Mouse (Mus musculus) liver, embryonic 12.5 days (tissue): ENCODE results near the gene Tchhl1. TPM values are rescaled to one million over a fixed set of nuclear protein-coding genes. Genes with fewer than 3 reads are reported as not detected.

Experiments
- ATAC-seq: fragments of 200-750 bp; cut with Nextera tagmentation; 2 replicates; pipeline ENCODE4 v1.8.0; 2017; ENCODE audit warnings: moderate number of reproducible peaks, mild to moderate bottlenecking, moderate library complexity
- H3K27ac ChIP-seq: fragments of 300-500 bp; sonication (generic); 2 replicates; pipeline ENCODE4 v1.5.1; 2016; ENCODE audit warnings: mild to moderate bottlenecking
- H3K27me3 ChIP-seq: fragments of 300-500 bp; sonication (generic); replicated peaks from 2 replicates; pipeline ENCODE4 v1.6.1; 2016; ENCODE audit warnings: mild to moderate bottlenecking, moderate library complexity
- H3K36me3 ChIP-seq: fragments of 300-500 bp; sonication (generic); 2 replicates; pipeline ENCODE4 v1.6.1; 2016; ENCODE audit warnings: mild to moderate bottlenecking, moderate library complexity
- H3K4me1 ChIP-seq: fragments of 300-500 bp; sonication (generic); 2 replicates; pipeline ENCODE4 v1.6.1; 2016
- H3K4me2 ChIP-seq: fragments of 300-500 bp; sonication (generic); 2 replicates; pipeline ENCODE4 v1.6.1; 2016; ENCODE audit warnings: mild to moderate bottlenecking, moderate library complexity
- H3K4me3 ChIP-seq: fragments of 300-500 bp; sonication (generic); 2 replicates; pipeline ENCODE4 v1.5.1; 2016; ENCODE audit warnings: mild to moderate bottlenecking, moderate library complexity
- H3K9ac ChIP-seq: fragments of 300-500 bp; sonication (generic); 2 replicates; pipeline ENCODE4 v1.6.1; 2016; ENCODE audit warnings: mild to moderate bottlenecking, moderate library complexity
- H3K9me3 ChIP-seq: fragments of 300-500 bp; sonication (generic); replicated peaks from 2 replicates; pipeline ENCODE4 v1.6.1; 2016; ENCODE audit warnings: mild to moderate bottlenecking, moderate library complexity
- WGBS: fragments of 180-500 bp; shearing (Covaris S2); methylation state at CpG from one replicate; pipeline ENCODE4 v1.1.7; 2016; ENCODE audit not compliant: insufficient replicate concordance; 5-methylcytosine and 5-hydroxymethylcytosine counted together
- microRNA-seq: library from miRNA; unstranded; fragments of <30 nt; microRNA quantifications from one replicate; pipeline ENCODE4, GENCODE M21; 2017
- polyA plus RNA-seq: library from polyadenylated mRNA; unstranded; fragments of >200 nt; fragmentation: Nextera tagmentation; extraction: Ambion mirVana; gene quantifications from 2 replicates; pipeline ENCODE4 v1.2.1, GENCODE M21; 2016

The Tchhl1 gene
- polyA plus RNA-seq, 1 experiment from 2014 or later = not detected

DNA sequence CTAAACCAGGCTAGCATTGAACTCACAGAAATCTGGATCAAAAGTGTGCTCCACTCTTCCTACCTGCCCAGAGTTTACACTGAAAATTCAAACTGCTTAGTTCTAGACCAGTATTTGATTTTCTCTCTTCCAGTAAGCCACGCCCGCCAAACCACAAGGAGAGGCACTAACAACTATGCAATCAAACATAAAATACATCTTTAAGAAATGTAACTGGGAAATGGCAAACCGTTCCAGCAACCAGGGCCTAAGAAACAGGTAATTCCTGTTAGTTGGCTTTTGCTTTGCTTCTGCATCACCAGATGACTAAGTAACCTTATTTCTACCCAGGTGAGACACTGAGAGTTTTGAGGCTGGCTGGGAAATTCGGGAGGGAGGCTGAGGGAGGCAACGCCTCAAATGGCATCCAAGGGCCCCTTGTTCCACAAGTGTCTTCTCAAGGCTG lies 38.3 kb downstream of the Tchhl1 start:
- 63% methylated on average over 5 of the region's 5 CpGs for WGBS
- Histone ChIP-seq H3K36me3 (no peaks in the 10 kb centered on the region), H3K4me1 (no peaks in the 10 kb centered on the region), H3K9ac (no peak overlapping the region), H3K9me3 (no peaks in the 10 kb centered on the region), H3K27ac (no peak overlapping the region), H3K4me3 (no peak overlapping the region), H3K27me3 (no peaks in the 10 kb centered on the region), H3K4me2 (no peak overlapping the region; the same call in 1 of the 2 replicates)
- no peak for ATAC-seq

DNA sequence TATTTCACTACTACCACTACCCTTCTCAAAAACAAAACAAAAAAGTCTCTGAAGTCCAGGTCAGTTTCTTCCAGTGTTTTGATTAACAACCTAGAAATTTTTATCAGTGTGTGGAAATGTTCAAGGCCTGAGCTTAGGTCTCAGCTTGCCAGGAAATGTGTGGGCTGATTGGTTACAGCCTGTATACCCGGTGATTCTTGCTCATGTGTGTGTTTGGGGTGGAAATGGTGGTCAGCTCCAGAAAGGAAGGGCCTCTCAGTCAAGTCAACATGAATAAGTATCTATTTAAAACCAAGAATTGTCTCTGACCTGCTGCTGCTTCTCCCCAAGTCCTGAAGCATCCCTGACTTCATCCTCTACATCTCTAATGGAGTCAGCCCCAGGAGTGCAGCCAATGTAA lies 40.7 kb downstream of the Tchhl1 start:
- no peaks in the 10 kb centered on the region for H3K36me3 ChIP-seq
- 25% methylated on average over 1 of the region's 1 CpGs for WGBS
- H3K9me3 ChIP-seq = no peaks in the 10 kb centered on the region
- H3K4me3 ChIP-seq = no peak overlapping the region
- H3K9ac ChIP-seq = no peak overlapping the region
- H3K27ac ChIP-seq = no peak overlapping the region
- ATAC-seq = no peak
- H3K27me3 ChIP-seq = no peaks in the 10 kb centered on the region
- H3K4me1 ChIP-seq = no peaks in the 10 kb centered on the region
- H3K4me2 ChIP-seq = no peak overlapping the region

DNA sequence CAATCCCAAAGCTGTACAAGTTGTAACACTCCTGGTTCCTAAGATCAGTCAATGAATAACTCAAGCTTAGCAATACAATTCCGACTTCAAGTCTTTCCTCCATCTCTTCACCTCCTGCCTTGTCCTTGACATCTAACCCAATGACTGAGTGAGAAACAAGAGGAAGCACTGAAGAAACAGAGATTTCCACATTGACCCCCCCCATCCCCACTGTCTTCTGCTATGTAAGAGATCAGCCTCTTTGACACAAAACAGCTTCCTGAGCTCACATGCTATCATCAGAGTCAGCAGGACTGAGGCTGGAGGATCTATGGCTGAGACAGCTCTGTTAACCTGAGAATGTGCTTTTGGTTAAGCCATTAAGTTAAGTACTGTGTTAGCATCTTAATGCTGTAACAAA lies 42.5 kb downstream of the Tchhl1 start:
- ATAC-seq = no peak
- Histone ChIP-seq H3K4me1 (no peaks in the 10 kb centered on the region), H3K36me3 (no peaks in the 10 kb centered on the region), H3K9me3 (no peaks in the 10 kb centered on the region), H3K9ac (no peak overlapping the region), H3K27me3 (no peaks in the 10 kb centered on the region), H3K4me2 (no peak overlapping the region), H3K27ac (no peak overlapping the region), H3K4me3 (no peak overlapping the region)
- 59% methylated on average over 1 of the region's 1 CpGs for WGBS

DNA sequence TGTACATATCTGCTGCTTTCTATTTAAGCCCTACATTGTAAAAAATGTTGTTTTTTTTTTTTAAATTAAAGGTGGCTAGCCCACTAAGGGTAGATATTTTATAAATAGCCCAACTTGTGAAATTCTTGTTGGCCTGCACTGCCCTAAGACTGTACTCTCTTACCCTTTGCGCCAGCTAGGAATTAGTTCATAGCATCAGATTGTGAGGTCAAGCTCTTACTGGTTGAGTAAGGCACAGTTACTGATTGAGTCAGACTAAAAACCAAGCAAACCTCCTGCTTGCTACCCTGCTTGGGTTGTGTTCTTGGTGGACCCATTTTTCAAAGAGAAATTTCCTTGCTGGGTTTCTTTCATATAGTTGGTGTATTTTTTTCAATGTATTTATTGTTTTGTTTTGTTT lies 43.2 kb downstream of the Tchhl1 start:
- ATAC-seq = no peak
- no peak overlapping the region for H3K27ac ChIP-seq
- H3K4me3 ChIP-seq = no peak overlapping the region
- H3K9me3 ChIP-seq = no peaks in the 10 kb centered on the region
- no peak overlapping the region for H3K9ac ChIP-seq
- H3K36me3 ChIP-seq = no peaks in the 10 kb centered on the region
- WGBS = 81% methylated on average over 1 of the region's 1 CpGs
- H3K4me1 ChIP-seq = no peaks in the 10 kb centered on the region
- H3K4me2 ChIP-seq = no peak overlapping the region
- H3K27me3 ChIP-seq = no peaks in the 10 kb centered on the region

DNA sequence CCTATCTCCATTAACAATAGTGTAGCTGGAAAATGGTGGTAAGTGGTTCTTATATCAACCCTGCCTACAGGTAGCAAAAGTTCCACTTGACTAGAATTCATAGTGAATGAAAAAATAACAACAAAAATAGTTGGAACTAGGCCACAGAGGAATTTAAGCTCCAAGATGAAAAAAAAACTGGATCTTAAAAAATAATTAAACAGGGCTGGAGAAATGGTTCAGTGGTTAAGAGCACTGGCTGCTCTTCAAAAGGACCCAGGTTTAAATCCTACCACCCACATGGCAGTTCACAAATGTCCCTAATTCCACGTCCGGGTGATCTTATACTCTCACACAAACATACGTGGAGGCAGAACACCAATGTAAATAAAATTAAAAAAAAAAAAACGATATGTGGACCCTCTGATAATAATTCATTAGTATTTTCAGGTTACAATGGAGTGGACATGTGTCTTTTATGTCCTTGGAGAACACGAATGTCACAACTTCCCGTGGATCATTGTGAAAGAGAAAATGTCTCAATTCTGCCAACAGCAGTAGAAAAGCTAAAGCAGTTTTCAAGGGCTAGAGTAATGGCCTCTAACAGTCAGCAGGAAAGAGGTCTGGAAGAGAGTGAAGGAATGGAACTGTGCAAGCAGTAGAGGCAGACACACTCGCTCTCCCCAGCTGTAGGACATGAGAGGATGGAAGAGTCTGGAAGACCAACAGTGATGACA lies 44.0 kb downstream of the Tchhl1 start:
- Histone ChIP-seq H3K4me3 (no peak overlapping the region), H3K9me3 (no peaks in the 10 kb centered on the region), H3K36me3 (no peaks in the 10 kb centered on the region), H3K27ac (no peak overlapping the region), H3K27me3 (no peaks in the 10 kb centered on the region), H3K4me2 (no peak overlapping the region), H3K4me1 (no peaks in the 10 kb centered on the region), H3K9ac (no peak overlapping the region)
- 70% methylated on average over 7 of the region's 7 CpGs for WGBS
- ATAC-seq = no peak

DNA sequence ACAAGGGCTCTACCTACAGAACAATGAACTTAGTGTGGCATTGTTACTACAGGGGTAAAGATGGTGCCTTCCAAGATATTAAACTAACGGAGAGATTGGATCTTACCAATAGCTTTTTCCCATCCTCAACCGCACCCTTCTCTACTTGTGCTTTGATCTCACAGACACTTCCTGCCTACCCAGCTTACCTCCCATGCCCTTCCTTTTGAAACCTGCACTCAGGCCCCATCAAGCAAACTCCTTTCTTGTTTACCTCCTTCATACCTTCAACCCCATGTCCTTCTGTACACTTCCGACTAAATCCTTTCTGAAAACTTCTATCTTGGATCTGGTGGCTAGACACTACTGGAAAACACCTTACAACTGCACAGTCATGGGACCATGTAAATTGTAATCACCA lies 46.1 kb downstream of the Tchhl1 start:
- no peaks in the 10 kb centered on the region for H3K27me3 ChIP-seq
- no peak overlapping the region for H3K9ac ChIP-seq
- no peak for ATAC-seq
- no peaks in the 10 kb centered on the region for H3K36me3 ChIP-seq
- no peaks in the 10 kb centered on the region for H3K4me1 ChIP-seq
- 71% methylated on average over 3 of the region's 3 CpGs for WGBS
- H3K4me3 ChIP-seq = no peak overlapping the region
- no peaks in the 10 kb centered on the region for H3K9me3 ChIP-seq
- no peak overlapping the region for H3K4me2 ChIP-seq
- H3K27ac ChIP-seq = no peak overlapping the region

DNA sequence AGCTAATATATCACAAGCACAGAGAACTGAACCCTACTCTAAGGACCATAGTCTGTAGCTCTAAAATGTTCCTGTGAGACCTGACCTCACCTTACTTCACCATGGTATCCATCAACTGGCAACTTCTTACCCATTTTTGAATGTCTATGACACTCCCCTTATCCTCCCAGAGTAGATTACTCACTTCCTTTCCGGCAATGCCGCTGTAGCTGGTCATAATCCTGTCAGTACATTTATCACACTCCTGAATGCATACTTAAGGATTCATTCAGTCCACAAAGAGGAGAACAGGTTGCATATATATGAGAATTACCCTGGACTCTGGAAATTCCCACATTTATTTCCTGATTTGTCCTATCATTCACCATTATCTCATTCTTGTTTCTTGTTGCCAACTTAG lies 48.8 kb downstream of the Tchhl1 start:
- H3K36me3 ChIP-seq = no peaks in the 10 kb centered on the region
- no peak overlapping the region for H3K4me3 ChIP-seq
- no peaks in the 10 kb centered on the region for H3K27me3 ChIP-seq
- WGBS = 46% methylated on average over 2 of the region's 2 CpGs
- no peaks in the 10 kb centered on the region for H3K9me3 ChIP-seq
- no peak overlapping the region for H3K27ac ChIP-seq
- H3K4me1 ChIP-seq = peaks cover 17% of the 10 kb centered on the region
- no peak overlapping the region for H3K9ac ChIP-seq
- no peak for ATAC-seq
- H3K4me2 ChIP-seq = no peak overlapping the region

DNA sequence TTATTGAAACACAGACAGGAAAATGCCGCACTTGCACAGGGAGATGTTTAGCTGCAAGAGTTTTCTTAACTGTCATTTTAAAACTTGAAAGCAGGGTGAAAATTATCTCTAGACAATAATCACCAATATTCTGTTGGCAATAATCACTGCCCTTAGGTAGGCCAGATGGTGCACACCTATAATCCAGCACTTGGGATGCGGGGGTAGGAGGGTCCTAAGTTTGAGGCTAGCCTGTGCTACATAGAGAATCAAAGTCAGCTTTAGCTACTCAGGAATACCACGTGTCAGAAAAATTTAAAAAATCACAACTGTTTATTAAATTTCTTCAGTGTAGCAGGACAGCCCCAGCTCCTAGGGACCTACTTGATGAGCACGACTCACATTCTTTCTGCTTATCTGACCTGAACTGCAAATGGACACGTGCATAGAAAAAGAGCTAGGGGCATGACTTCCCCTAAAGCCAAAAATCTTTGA lies 51.3 kb downstream of the Tchhl1 start:
- WGBS = 51% methylated on average over 5 of the region's 5 CpGs
- Histone ChIP-seq H3K4me3 (peak overlapping the region; percentile 59), H3K27ac (no peak overlapping the region), H3K9ac (no peak overlapping the region), H3K36me3 (0 out of 2 replicates have a peak, but pooled peaks cover 2% of the 10 kb centered on the region), H3K4me2 (peak overlapping the region; percentile 77), H3K27me3 (no peaks in the 10 kb centered on the region), H3K9me3 (no peaks in the 10 kb centered on the region), H3K4me1 (peaks cover 17% of the 10 kb centered on the region)
- peak; percentile 35 for ATAC-seq

DNA sequence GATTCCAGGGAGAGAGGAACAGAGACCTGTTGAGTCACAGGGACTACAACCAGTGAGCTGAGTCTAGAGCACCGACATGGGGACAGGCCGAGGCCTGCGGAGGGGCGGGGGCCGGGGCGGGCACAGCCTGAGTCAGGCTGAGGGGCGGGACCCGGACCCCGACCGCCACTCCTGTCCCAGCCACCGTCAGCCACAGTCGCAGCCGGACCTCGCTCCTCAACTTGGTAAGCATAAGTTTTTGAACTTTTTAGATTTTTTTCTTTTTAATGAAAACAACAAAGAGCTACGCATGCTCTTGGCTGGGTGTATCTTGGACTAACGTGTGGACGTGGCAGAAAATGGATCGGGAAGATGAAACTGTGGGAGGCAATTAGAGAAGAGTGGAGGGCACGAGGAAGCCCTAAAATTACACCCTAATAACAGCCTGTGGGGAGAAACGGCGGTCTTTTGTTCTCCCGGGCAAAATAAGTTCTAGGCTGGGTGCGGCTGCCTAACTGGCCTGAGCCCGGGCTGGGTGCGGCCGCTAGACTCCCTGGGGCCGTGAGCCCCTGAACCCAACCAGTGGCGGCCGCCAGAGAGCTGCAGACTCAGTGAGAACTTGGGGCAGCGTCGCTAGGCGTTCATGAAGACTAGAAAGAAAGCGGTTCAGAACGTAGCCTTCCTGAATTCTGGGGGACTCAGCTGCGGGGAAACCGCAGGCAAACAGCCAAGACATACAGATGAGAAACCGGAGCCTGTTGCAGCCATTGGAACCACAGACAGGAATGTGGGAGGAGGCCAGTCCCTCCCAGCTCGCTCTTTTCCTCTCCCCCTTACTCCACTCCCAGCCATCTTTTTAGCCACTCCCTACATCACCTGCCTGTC lies 52.0 kb downstream of the Tchhl1 start, which contains the start of gene S100a11:
TSS of gene S100a11 (plus strand) at position 159 of the 864 bp plus-strand sequence.
- H3K9ac ChIP-seq = peak within 1 kb of the TSS; percentile 71
- peaks cover 17% of the 10 kb centered on the region for H3K4me1 ChIP-seq
- peak within 1 kb of the TSS; percentile 58; the same call in 1 of the 2 replicates for H3K27ac ChIP-seq
- peak within 1 kb of the TSS; percentile 77 for H3K4me2 ChIP-seq
- peak; percentile 90 for ATAC-seq
- whole genome bisulfite sequencing = under 1% methylated on average over 38 of the region's 38 CpGs
- H3K9me3 ChIP-seq = no peaks in the 10 kb centered on the region
- peak within 1 kb of the TSS; percentile 59 for H3K4me3 ChIP-seq
- H3K27me3 ChIP-seq = no peaks in the 10 kb centered on the region
- 0 out of 2 replicates have a peak, but pooled peaks cover 4% of the 10 kb centered on the region for H3K36me3 ChIP-seq

Small RNA genes lying within 50 kb of the gene (microRNA-seq; reads per million reads assigned to microRNA genes)
- gene Gm22752 = not detected

Other genes starting within 250 kb of the Tchhl1 start
- not detected in 2 replicates for gene Flg, start 195.2 kb upstream of the Tchhl1 start, polyA plus RNA-seq
- gene Hrnr, start 149.0 kb upstream of the Tchhl1 start, polyA plus RNA-seq = not detected in 2 replicates
- 0.05 and 0.06 TPM in 2 replicates for gene Rptn, start 75.1 kb upstream of the Tchhl1 start, polyA plus RNA-seq
- 0.11 and 0.16 TPM in 2 replicates for gene Tchh, start 26.4 kb upstream of the Tchhl1 start, polyA plus RNA-seq
- 158 and 165 TPM in 2 replicates for gene S100a11, start 51.7 kb downstream of the Tchhl1 start, polyA plus RNA-seq
- gene S100a10, start 86.3 kb downstream of the Tchhl1 start, polyA plus RNA-seq = 87.8 and 91.1 TPM in 2 replicates
- gene Tdpoz2, start 183.9 kb downstream of the Tchhl1 start, polyA plus RNA-seq = not detected in 2 replicates
- not detected in 2 replicates for gene Tdpoz1, start 207.6 kb downstream of the Tchhl1 start, polyA plus RNA-seq
- gene Gm37596, start 224.3 kb downstream of the Tchhl1 start, polyA plus RNA-seq = not detected in 2 replicates